Mouse (Mus musculus) liver, embryonic 14.5 days (tissue): Measurements from ENCODE around the gene Hivep3.

Source experiments
- CTCF ChIP-seq: IDR thresholded peaks from 2 replicates; pipeline ENCODE4 v1.5.1; 2016; ENCODE audit warnings: antibody characterized with exemption, low read depth, control low read depth
- EP300 ChIP-seq: IDR thresholded peaks from 2 replicates; pipeline ENCODE4 v1.6.1; 2016; ENCODE audit warnings: antibody characterized with exemption, low read depth

DNA sequence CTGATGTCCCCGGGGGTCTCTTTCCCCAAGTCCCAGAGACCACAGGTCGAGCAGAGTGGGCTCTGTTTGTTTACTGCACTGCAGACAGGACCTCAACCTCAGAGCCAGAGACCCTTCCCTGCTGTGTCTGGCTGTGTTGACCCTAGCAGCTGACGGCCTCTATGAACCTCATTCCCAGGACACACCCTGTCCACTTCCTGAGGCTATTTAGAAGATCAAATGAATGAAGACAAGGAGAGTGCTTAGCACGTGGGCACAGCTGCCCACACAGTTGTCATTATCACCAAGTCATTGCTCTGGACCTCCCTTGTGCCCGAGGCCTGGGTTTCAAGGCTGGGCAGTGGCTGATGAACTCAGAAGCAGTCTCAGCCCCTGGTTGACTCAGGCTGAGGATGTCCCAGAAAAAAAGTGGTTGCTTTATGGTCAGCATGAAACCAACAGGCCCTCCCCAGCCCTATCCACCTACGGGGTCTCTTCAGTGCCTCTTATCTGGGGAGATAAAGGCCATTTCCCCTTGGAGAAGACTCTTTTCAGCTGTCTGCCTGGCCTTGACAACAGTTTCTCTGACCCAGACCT lies 416.8 kb downstream of the Hivep3 start:
- TF ChIP-seq CTCF = no peak
- TF ChIP-seq EP300 = no peak
